Mouse (Mus musculus) R1 (cell line): ENCODE data around the gene Rab11fip3.
"Not testable (repeated sequence)": the region's sequence is repeated elsewhere in the genome, so short reads cannot be mapped to it uniquely, and the experiment has no call there.

ENCODE experiments used
- DNase-seq: peaks from one replicate; pipeline ENCODE4 v3.0.0-alpha.2; 2018; ENCODE audit warnings: low read depth, low spot score

Rab11fip3 gene

GRCm38 (mm10) chr17:26068831-26069739, at the start of gene Rab11fip3:
TSS of gene Rab11fip3 (minus strand) at chr17:26069555.
- peak; percentile 92 for DNase-seq

- no peak for DNase-seq
Measured at GRCm38 (mm10) chr17:26116503-26117258, 47.3 kb upstream of the Rab11fip3 start.

GRCm38 (mm10) chr17:26115956-26116487, 46.7 kb upstream of the Rab11fip3 start:
- no peak for DNase-seq

- no peak for DNase-seq
Measured at GRCm38 (mm10) chr17:26115205-26115898, 46.0 kb upstream of the Rab11fip3 start.

GRCm38 (mm10) chr17:26114461-26114860, 45.1 kb upstream of the Rab11fip3 start:
- not testable (repeated sequence) for DNase-seq

GRCm38 (mm10) chr17:26114061-26114460, 44.7 kb upstream of the Rab11fip3 start:
- DNase-seq, result peak; percentile 71

GRCm38 (mm10) chr17:26113181-26113948, 44.0 kb upstream of the Rab11fip3 start, which contains the start of gene Tmem8:
TSS of gene Tmem8 (plus strand) at chr17:26113299.
- DNase-seq, result peak; percentile 72

GRCm38 (mm10) chr17:26112751-26113150, 43.4 kb upstream of the Rab11fip3 start:
- no peak for DNase-seq

GRCm38 (mm10) chr17:26111722-26112121, 42.4 kb upstream of the Rab11fip3 start:
- DNase-seq, result peak; percentile 76

- peak; percentile 91 for DNase-seq
Measured at GRCm38 (mm10) chr17:26111024-26111423, 41.7 kb upstream of the Rab11fip3 start.

GRCm38 (mm10) chr17:26110156-26110555, 40.8 kb upstream of the Rab11fip3 start:
- peak; percentile 95 for DNase-seq

- no peak for DNase-seq
Measured at GRCm38 (mm10) chr17:26105619-26106018, 36.3 kb upstream of the Rab11fip3 start.

- DNase-seq, result peak; percentile 49
Measured at GRCm38 (mm10) chr17:26101478-26101877, 32.1 kb upstream of the Rab11fip3 start.

- DNase-seq, result no peak
Measured at GRCm38 (mm10) chr17:26100166-26100565, 30.8 kb upstream of the Rab11fip3 start.

- not testable (repeated sequence) for DNase-seq
Measured at GRCm38 (mm10) chr17:26099316-26099715, 30.0 kb upstream of the Rab11fip3 start.

GRCm38 (mm10) chr17:26098461-26098860, 29.1 kb upstream of the Rab11fip3 start:
- DNase-seq, result no peak

- peak; percentile 76 for DNase-seq
Measured at GRCm38 (mm10) chr17:26095121-26095740, 25.9 kb upstream of the Rab11fip3 start, which contains the start of gene Nme4. TSS of gene Nme4 (minus strand) at chr17:26095602.

GRCm38 (mm10) chr17:26094531-26095110, 25.3 kb upstream of the Rab11fip3 start:
- DNase-seq, result no peak

GRCm38 (mm10) chr17:26089905-26090632, 20.7 kb upstream of the Rab11fip3 start, which contains the start of gene Decr2:
TSS of gene Decr2 (minus strand) at chr17:26090337.
- peak; percentile 98 for DNase-seq
